Mouse (Mus musculus): ENCODE data around the gene Ucp2.

Ucp2 gene

DNA sequence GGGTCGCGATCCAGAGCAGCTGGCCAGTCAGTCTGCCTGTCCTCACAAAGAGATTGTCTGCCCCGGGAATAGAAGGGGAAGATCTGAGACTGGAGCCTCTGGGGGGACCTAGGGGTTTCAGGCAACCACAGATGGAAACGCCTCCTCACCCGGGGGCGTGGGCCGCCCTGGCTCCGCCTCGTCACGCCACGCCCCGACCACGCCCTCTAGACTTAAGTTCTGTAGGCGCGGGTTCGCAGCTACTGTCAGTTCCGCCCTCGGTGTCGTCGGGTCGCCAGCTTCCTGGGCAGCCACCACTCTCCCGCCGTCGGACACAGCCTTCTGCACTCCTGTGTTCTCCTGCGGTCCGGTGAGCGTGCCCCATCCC, at the start of gene Ucp2:
TSS of gene Ucp2 (plus strand) at position 221 of the 367 bp plus-strand sequence.
- peak; percentile 98 for DNase-seq (ENCODE audit: low spot score in 2 of 2)

- no peak for DNase-seq (ENCODE audit: low spot score in 2 of 2)
These were observed 49.4 kb upstream of the Ucp2 start for GRCm38 (mm10) chr7:100443728-100444127.

DNA sequence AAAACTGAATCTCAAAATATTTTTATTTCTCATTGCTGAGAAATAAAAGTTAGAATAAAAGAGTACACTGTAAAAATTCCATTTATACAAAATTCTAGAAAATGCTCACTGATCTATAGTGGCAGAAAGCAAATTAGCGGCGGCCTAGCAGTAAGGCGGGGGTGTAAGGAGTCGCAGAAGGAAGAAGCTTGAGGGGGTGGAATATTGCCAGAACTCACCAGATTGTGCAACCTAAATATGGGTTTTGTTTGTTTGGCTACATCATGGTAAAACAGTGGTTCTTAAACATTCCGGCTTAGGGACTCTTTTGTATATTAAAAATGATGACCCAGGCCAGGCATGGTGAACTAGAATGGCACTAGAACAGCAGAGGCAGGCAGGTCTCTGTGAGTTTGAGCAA, 46.9 kb upstream of the Ucp2 start:
- no peak for DNase-seq (ENCODE audit: low spot score in 2 of 2)

GRCm38 (mm10) chr7:100448530-100448929, 44.6 kb upstream of the Ucp2 start:
- no peak for DNase-seq (ENCODE audit: low spot score in 2 of 2)

DNA sequence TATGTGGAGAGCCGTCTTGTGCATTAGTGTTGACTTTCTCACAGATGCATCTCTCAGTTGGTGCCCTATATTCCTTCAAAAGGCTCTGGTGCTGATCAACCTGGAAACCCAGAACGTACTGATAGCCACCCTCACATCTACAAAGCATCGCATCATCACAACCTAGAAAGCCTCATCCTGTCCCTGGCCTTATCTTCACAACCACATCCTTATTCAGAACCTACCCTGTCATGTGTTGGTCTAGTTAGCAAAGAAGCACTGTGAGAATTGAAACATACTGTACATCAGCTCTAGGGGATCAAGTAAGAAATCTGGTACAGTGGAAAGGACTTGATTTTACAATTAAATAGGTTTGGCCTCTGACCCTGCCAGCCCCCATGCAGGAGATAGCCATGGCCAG, 44.2 kb upstream of the Ucp2 start:
- DNase-seq (ENCODE audit: low spot score in 2 of 2) = no peak

DNA sequence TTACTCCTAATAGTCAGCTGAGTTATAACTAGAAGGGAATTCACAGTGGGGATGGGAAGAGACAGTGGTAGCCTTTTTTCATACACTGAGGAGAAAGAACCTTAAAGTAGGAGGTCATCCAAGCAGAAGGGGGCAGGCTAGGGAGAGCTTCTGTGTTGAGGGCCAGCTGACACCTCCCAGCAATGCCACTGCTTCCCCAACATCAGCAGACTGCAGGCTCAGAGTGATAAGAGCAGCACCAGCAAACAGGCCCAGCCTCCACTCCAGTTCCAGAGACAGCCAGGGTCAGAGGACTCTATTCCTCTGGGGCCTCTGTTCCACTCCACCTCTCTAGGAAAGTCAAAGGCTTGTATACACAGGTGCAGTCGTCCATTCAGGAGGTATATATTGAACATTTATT, 35.0 kb upstream of the Ucp2 start:
- peak; percentile 55 to 75 for DNase-seq (ENCODE audit: low spot score in 2 of 2)

- no peak for DNase-seq (ENCODE audit: low spot score in 2 of 2)
These were observed 33.3 kb upstream of the Ucp2 start for GRCm38 (mm10) chr7:100459862-100460261.

GRCm38 (mm10) chr7:100461621-100462151, 31.5 kb upstream of the Ucp2 start:
- DNase-seq (ENCODE audit: low spot score in 2 of 2) = no peak

GRCm38 (mm10) chr7:100463194-100463593, 29.9 kb upstream of the Ucp2 start:
- DNase-seq (ENCODE audit: low spot score in 2 of 2) = peak; percentile 64 to 76

DNA sequence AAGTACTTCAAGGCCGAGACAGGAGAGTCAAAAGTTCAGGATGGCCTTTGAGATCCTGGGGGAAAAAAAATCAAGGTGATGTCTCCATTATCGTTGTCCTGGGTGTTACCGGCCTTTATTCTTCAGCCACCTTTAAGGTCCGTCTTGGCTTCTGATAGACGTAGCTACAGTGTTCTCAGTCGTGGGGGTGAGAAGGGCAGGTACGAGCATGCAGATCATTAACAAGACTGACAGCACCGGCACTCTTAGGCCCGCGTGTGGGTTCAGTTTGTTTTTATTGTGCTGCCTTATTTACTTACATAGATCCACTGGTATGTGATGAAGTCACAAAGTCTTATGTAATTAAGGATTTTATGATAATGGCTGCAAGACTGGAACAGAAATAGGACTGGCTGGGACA, 29.4 kb upstream of the Ucp2 start:
- DNase-seq (ENCODE audit: low spot score in 2 of 2) = peak in 1 of 2 experiments; percentile 35

DNA sequence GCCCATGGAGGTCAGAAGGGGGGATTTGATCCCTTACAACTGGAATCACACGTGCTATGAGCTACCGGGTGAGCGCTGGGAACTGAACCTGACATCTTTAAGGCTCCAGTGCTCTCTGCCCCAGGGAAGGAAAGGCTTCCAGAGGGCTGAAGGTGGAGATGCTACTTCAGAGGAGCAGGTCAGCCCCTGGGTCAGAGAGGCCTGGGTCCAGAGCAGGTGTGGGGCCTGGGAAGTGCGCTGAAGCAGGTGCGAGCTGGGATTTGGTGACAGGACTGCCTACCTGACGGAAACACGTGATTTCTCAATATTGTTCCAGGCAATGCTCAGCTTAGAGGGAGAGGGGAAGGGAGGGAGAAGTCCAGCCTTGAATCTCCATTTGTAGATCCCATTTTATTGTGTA, 28.9 kb upstream of the Ucp2 start:
- DNase-seq (ENCODE audit: low spot score in 2 of 2) = peak in 1 of 2 experiments; percentile 36

GRCm38 (mm10) chr7:100465248-100465647, 27.9 kb upstream of the Ucp2 start:
- DNase-seq (ENCODE audit: low spot score in 2 of 2) = no peak

GRCm38 (mm10) chr7:100465656-100466309, 27.4 kb upstream of the Ucp2 start:
- DNase-seq (ENCODE audit: low spot score in 2 of 2) = peak; percentile 77 to 80

DNA sequence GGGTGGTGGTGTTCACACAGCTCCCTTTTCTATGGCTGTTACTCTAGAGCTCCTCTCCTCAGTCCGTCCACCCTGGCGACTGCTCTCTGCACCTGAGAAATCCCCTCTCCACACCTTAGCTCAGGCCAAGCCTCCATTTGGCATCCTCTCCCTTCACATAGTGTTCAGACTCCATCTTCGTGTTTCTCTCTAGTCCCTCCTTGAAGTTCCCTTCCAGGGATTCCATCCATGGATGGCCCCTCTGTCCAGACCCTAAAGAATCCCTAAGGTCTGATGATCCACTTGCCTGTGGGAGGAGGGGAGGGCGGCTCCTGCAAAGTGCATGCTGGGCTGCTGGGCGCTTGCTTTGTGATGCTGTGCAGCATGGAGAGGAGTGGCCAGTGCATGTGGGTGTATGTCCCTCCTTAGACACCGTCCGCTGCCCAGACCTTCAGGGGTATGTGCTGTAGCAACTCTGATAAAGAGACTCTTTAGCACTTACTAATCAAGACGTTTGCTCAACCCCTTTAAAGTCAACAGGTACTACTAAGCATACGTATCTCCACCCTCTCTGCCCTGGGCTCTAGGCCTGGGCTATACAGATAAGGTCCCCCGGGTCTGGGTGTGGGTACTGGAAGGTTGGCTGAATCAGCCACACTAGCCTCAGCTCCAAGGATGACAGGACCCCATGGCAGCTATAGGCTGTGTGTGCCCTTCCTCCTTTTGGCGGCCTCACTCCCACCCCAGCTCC, 26.2 kb upstream of the Ucp2 start:
- DNase-seq (ENCODE audit: low spot score in 2 of 2) = peak; percentile 77 to 85

GRCm38 (mm10) chr7:100468761-100469160, 24.4 kb upstream of the Ucp2 start:
- no peak for DNase-seq (ENCODE audit: low spot score in 2 of 2)

- DNase-seq (ENCODE audit: low spot score in 2 of 2) = peak in 1 of 2 experiments; percentile 34
These were observed 23.6 kb upstream of the Ucp2 start for GRCm38 (mm10) chr7:100469502-100469901.

GRCm38 (mm10) chr7:100470796-100471406, 22.2 kb upstream of the Ucp2 start:
- no peak for DNase-seq (ENCODE audit: low spot score in 2 of 2)

- DNase-seq (ENCODE audit: low spot score in 2 of 2) = no peak
These were observed 21.7 kb upstream of the Ucp2 start for GRCm38 (mm10) chr7:100471407-100471797.

DNA sequence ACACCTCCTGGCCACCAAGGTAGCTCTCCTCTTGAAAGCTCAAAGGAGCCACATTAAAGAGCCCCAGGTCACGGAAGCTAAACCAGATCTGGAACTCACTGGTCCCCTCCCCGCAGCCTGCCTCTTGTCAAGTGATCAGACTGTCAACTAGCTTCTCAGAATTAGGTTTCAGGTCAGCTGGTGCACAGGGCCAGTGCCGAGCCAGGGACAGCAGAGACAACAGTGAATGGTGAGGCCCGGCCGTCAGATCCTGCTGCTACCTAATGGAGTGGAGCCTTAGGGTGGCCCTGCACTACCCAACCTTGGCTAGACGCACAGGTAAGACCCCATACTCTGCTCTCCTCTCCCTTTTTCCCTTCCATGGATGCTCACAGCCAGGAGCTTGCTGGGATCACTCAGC, 20.4 kb upstream of the Ucp2 start, which contains the start of gene Ucp3:
TSS of gene Ucp3 (plus strand) at position 214 of the 400 bp plus-strand sequence.
- DNase-seq (ENCODE audit: low spot score in 2 of 2) = no peak

GRCm38 (mm10) chr7:100473846-100474454, 19.2 kb upstream of the Ucp2 start:
- no peak for DNase-seq (ENCODE audit: low spot score in 2 of 2)

- DNase-seq (ENCODE audit: low spot score in 2 of 2) = no peak
These were observed 18.5 kb upstream of the Ucp2 start for GRCm38 (mm10) chr7:100474680-100475079.

Measured in spleen, postnatal 10 days (tissue).